Mouse (Mus musculus) lung, adult 2 months (tissue): ENCODE data around the gene Dnaja3.

Experiments
- CTCF ChIP-seq: fragments of 200-500 bp; IDR thresholded peaks from 2 replicates; pipeline ENCODE4 v1.5.1; 2011; ENCODE audit warnings: mild to moderate bottlenecking, low read length, control low read depth; ENCODE audit not compliant: insufficient read depth
- POLR2A ChIP-seq: fragments of 200-500 bp; IDR thresholded peaks from 2 replicates; pipeline ENCODE4 v1.6.1; 2011; ENCODE audit warnings: low read depth, mild to moderate bottlenecking, control low read depth, low read length, borderline replicate concordance; ENCODE audit errors: extremely low read depth

- TF ChIP-seq CTCF (no peak), POLR2A (no peak)
Measured at GRCm38 (mm10) chr16:4674091-4674490, 34.3 kb downstream of the Dnaja3 start.
